Mouse (Mus musculus): ENCODE data around the gene Tph2.

DNA sequence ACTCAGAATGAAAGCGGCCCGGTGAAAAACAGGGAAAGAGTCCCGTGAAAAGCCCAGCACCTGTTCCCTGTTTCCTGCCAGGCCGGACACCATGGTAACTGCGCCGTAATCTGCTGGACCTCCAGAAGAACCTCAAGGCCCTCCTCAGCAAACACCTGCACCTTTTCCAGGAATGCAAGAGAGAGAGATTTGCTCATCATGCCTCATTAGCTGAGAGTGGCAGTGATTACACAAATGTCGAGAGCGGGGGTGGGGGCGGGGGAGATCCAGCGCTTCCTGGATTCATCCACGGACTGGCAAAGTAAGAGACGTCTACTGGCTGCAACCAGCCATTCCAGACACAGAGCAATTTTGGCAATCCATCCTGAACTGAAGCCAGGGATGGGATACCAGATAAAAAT, 9.2 kb downstream of the Tph2 start:
- TF ChIP-seq CTCF (IDR thresholded peaks at IDR 0.05; ENCODE audit: control insufficient read depth, insufficient read depth, low read length) (no peak), POLR2A (IDR thresholded peaks at IDR 0.05; ENCODE audit: borderline replicate concordance, control insufficient read depth, low read depth, low read length) (no peak)
